Mouse (Mus musculus) urinary bladder, postnatal 14 days (tissue): ENCODE results near the gene Rgs3.

ENCODE experiments used
- DNase-seq: peaks from one replicate; pipeline ENCODE4 v3.0.0; 2021; ENCODE audit warnings: low spot score

Rgs3 gene

GRCm38 (mm10) chr4:62606542-62606882 lies 46.9 kb downstream of the Rgs3 start:
- no peak for DNase-seq

- no peak for DNase-seq
Measured at GRCm38 (mm10) chr4:62606905-62607304, 47.3 kb downstream of the Rgs3 start.

- no peak for DNase-seq
Measured at GRCm38 (mm10) chr4:62607345-62607744, 47.7 kb downstream of the Rgs3 start.

GRCm38 (mm10) chr4:62607805-62608204 lies 48.2 kb downstream of the Rgs3 start:
- no peak for DNase-seq

GRCm38 (mm10) chr4:62609333-62609732 lies 49.7 kb downstream of the Rgs3 start:
- no peak for DNase-seq

- no peak for DNase-seq
Measured at GRCm38 (mm10) chr4:62610142-62610675, 50.6 kb downstream of the Rgs3 start.

- DNase-seq, result no peak
Measured at GRCm38 (mm10) chr4:62612601-62613501, 53.2 kb downstream of the Rgs3 start.

- no peak for DNase-seq
Measured at GRCm38 (mm10) chr4:62613646-62614365, 54.2 kb downstream of the Rgs3 start.

- DNase-seq, result no peak
Measured at GRCm38 (mm10) chr4:62617856-62618440, 58.3 kb downstream of the Rgs3 start.

GRCm38 (mm10) chr4:62619232-62619964 lies 59.8 kb downstream of the Rgs3 start:
- no peak for DNase-seq

- no peak for DNase-seq
Measured at GRCm38 (mm10) chr4:62619965-62620244, 60.3 kb downstream of the Rgs3 start.

- DNase-seq, result no peak
Measured at GRCm38 (mm10) chr4:62621151-62621550, 61.5 kb downstream of the Rgs3 start.

GRCm38 (mm10) chr4:62621880-62622675 lies 62.4 kb downstream of the Rgs3 start:
- no peak for DNase-seq

GRCm38 (mm10) chr4:62623251-62624015 lies 63.8 kb downstream of the Rgs3 start:
- no peak for DNase-seq

GRCm38 (mm10) chr4:62624679-62625450 lies 65.2 kb downstream of the Rgs3 start:
- DNase-seq, result no peak

- no peak for DNase-seq
Measured at GRCm38 (mm10) chr4:62625451-62626061, 65.9 kb downstream of the Rgs3 start.

- no peak for DNase-seq
Measured at GRCm38 (mm10) chr4:62626228-62627026, 66.8 kb downstream of the Rgs3 start.

- no peak for DNase-seq
Measured at GRCm38 (mm10) chr4:62627331-62627730, 67.7 kb downstream of the Rgs3 start.

GRCm38 (mm10) chr4:62628547-62628946 lies 68.9 kb downstream of the Rgs3 start:
- DNase-seq, result no peak
